Mouse (Mus musculus): ENCODE data around the gene Rbfox2.

- TF ChIP-seq CTCF (IDR thresholded peaks at IDR 0.05; ENCODE audit: low read depth, low read length): no peak
- no peak for TF ChIP-seq POLR2A (IDR thresholded peaks at IDR 0.05; ENCODE audit: extremely low read depth, insufficient read depth, low read length)
Observed at GRCm38 (mm10) chr15:77142787-77143186, 164.0 kb downstream of the Rbfox2 start.

Data from liver, adult 2 months (tissue).